Mouse (Mus musculus) limb, embryonic 13.5 days (tissue): ENCODE measurements around the gene Sh3glb1. TPM values are rescaled to one million over a fixed set of nuclear protein-coding genes. Genes with fewer than 3 reads are reported as not detected.

Source experiments
- ATAC-seq: fragments of 200-750 bp; cut with Nextera tagmentation; 2 replicates; pipeline ENCODE4 v1.8.0; 2017; ENCODE audit warnings: low read depth, moderate number of reproducible peaks, moderate TSS enrichment; ENCODE audit not compliant: low FRiP score
- H3K27ac ChIP-seq: fragments of 300-500 bp; sonication (generic); 2 replicates; pipeline ENCODE4 v1.5.1; 2015; ENCODE audit warnings: inconsistent platforms, mild to moderate bottlenecking, moderate library complexity
- H3K27me3 ChIP-seq: fragments of 300-500 bp; sonication (generic); 2 replicates; pipeline ENCODE4 v1.6.1; 2015; ENCODE audit warnings: mild to moderate bottlenecking, inconsistent platforms
- H3K36me3 ChIP-seq: fragments of 300-500 bp; sonication (generic); 2 replicates; pipeline ENCODE4 v1.6.1; 2015; ENCODE audit warnings: inconsistent platforms, mild to moderate bottlenecking, moderate library complexity
- H3K4me1 ChIP-seq: fragments of 300-500 bp; sonication (generic); 2 replicates; pipeline ENCODE4 v1.6.1; 2015; ENCODE audit warnings: inconsistent platforms
- H3K4me2 ChIP-seq: fragments of 300-500 bp; sonication (generic); replicated peaks from 2 replicates; pipeline ENCODE4 v1.6.1; 2015; ENCODE audit warnings: inconsistent platforms, mild to moderate bottlenecking, moderate library complexity
- H3K4me3 ChIP-seq: fragments of 300-500 bp; sonication (generic); 2 replicates; pipeline ENCODE4 v1.5.1; 2015; ENCODE audit warnings: moderate library complexity, mild to moderate bottlenecking, inconsistent platforms
- H3K9ac ChIP-seq: fragments of 300-500 bp; sonication (generic); 2 replicates; pipeline ENCODE4 v1.6.1; 2015; ENCODE audit warnings: mild to moderate bottlenecking, inconsistent platforms
- H3K9me3 ChIP-seq: fragments of 300-500 bp; sonication (generic); 2 replicates; pipeline ENCODE4 v1.6.1; 2016; ENCODE audit warnings: inconsistent platforms
- WGBS: fragments of 180-500 bp; shearing (Covaris S2); methylation state at CpG from one replicate; pipeline ENCODE4 v1.1.7; 2015; 5-methylcytosine and 5-hydroxymethylcytosine counted together
- polyA plus RNA-seq: library from polyadenylated mRNA; unstranded; fragments of >200 nt; fragmentation: Nextera tagmentation; extraction: Ambion mirVana; gene quantifications from 2 replicates; pipeline ENCODE4 v1.2.1, GENCODE M21; 2015

Sh3glb1 gene
- polyA plus RNA-seq, 1 experiment from 2014 or later: 126 TPM

GRCm38 (mm10) chr3:144664363-144665299, 55.5 kb downstream of the Sh3glb1 start:
- 35% methylated on average over 22 of the region's 22 CpGs for WGBS
- Histone ChIP-seq H3K36me3 (no peaks in the 10 kb centered on the region), H3K9me3 (no peaks in the 10 kb centered on the region), H3K4me1 (0 out of 2 replicates have a peak, but pooled peaks cover 4% of the 10 kb centered on the region), H3K9ac (no peak overlapping the region), H3K4me3 (no peak overlapping the region), H3K27ac (no peak overlapping the region), H3K27me3 (no peaks in the 10 kb centered on the region), H3K4me2 (peak overlapping the region; percentile 31; the same call in 1 of the 2 replicates)
- ATAC-seq: peak; percentile 54

GRCm38 (mm10) chr3:144663415-144664093, 56.6 kb downstream of the Sh3glb1 start:
- Histone ChIP-seq H3K4me1 (0 out of 2 replicates have a peak, but pooled peaks cover 4% of the 10 kb centered on the region), H3K27me3 (no peaks in the 10 kb centered on the region), H3K9me3 (no peaks in the 10 kb centered on the region), H3K36me3 (no peaks in the 10 kb centered on the region), H3K9ac (no peak overlapping the region), H3K27ac (no peak overlapping the region), H3K4me3 (no peak overlapping the region), H3K4me2 (no peak overlapping the region)
- ATAC-seq: no peak
- WGBS: 84% methylated on average over 7 of the region's 7 CpGs

GRCm38 (mm10) chr3:144662215-144662852, 57.8 kb downstream of the Sh3glb1 start:
- Histone ChIP-seq H3K36me3 (no peaks in the 10 kb centered on the region), H3K4me2 (no peak overlapping the region), H3K9me3 (no peaks in the 10 kb centered on the region), H3K4me3 (no peak overlapping the region), H3K4me1 (0 out of 2 replicates have a peak, but pooled peaks cover 4% of the 10 kb centered on the region), H3K27ac (no peak overlapping the region), H3K9ac (no peak overlapping the region), H3K27me3 (no peaks in the 10 kb centered on the region)
- ATAC-seq: no peak
- WGBS: 73% methylated on average over 8 of the region's 8 CpGs

GRCm38 (mm10) chr3:144661439-144661838, 58.7 kb downstream of the Sh3glb1 start:
- 92% methylated on average over 3 of the region's 3 CpGs for WGBS
- no peak for ATAC-seq
- Histone ChIP-seq H3K36me3 (no peaks in the 10 kb centered on the region), H3K4me2 (no peak overlapping the region), H3K27ac (no peak overlapping the region), H3K4me3 (no peak overlapping the region), H3K9me3 (no peaks in the 10 kb centered on the region), H3K4me1 (0 out of 2 replicates have a peak, but pooled peaks cover 4% of the 10 kb centered on the region), H3K27me3 (no peaks in the 10 kb centered on the region), H3K9ac (no peak overlapping the region)

- peaks cover 6% of the 10 kb centered on the region for H3K9me3 ChIP-seq
- H3K9ac ChIP-seq: no peak overlapping the region
- no peak overlapping the region for H3K4me3 ChIP-seq
- H3K27me3 ChIP-seq: no peaks in the 10 kb centered on the region
- peaks cover 14% of the 10 kb centered on the region for H3K4me1 ChIP-seq
- 42% methylated on average over 5 of the region's 5 CpGs for WGBS
- H3K4me2 ChIP-seq: no peak overlapping the region
- no peak for ATAC-seq
- no peak overlapping the region for H3K27ac ChIP-seq
- H3K36me3 ChIP-seq: no peaks in the 10 kb centered on the region
Measured at GRCm38 (mm10) chr3:144644202-144644601, 75.9 kb downstream of the Sh3glb1 start.

GRCm38 (mm10) chr3:144643301-144643871, 76.7 kb downstream of the Sh3glb1 start:
- 2% methylated on average over 2 of the region's 2 CpGs for WGBS
- no peaks in the 10 kb centered on the region for H3K27me3 ChIP-seq

GRCm38 (mm10) chr3:144642141-144642540, 78.0 kb downstream of the Sh3glb1 start:
- peaks cover 6% of the 10 kb centered on the region for H3K9me3 ChIP-seq
- WGBS: 92% methylated on average over 4 of the region's 4 CpGs
- no peak for ATAC-seq

More at GRCm38 (mm10) chr3:144643301-144643871, 76.7 kb downstream of the Sh3glb1 start:
- H3K36me3 ChIP-seq: no peaks in the 10 kb centered on the region
- peaks cover 6% of the 10 kb centered on the region for H3K9me3 ChIP-seq
- peak overlapping the region; percentile 67; the same call in 1 of the 2 replicates for H3K27ac ChIP-seq
- no peak overlapping the region for H3K4me2 ChIP-seq
- H3K4me1 ChIP-seq: peaks cover 14% of the 10 kb centered on the region
- ATAC-seq: peak; percentile 94
- H3K4me3 ChIP-seq: no peak overlapping the region
- no peak overlapping the region for H3K9ac ChIP-seq

GRCm38 (mm10) chr3:144640033-144640432, 80.1 kb downstream of the Sh3glb1 start:
- Histone ChIP-seq H3K9me3 (no peaks in the 10 kb centered on the region; the same call in 1 of the 2 replicates), H3K4me3 (no peak overlapping the region), H3K9ac (no peak overlapping the region), H3K27me3 (no peaks in the 10 kb centered on the region), H3K4me1 (peaks cover 14% of the 10 kb centered on the region), H3K4me2 (no peak overlapping the region), H3K36me3 (no peaks in the 10 kb centered on the region), H3K27ac (no peak overlapping the region)
- no peak for ATAC-seq

More at GRCm38 (mm10) chr3:144642141-144642540, 78.0 kb downstream of the Sh3glb1 start:
- Histone ChIP-seq H3K27me3 (no peaks in the 10 kb centered on the region), H3K4me3 (no peak overlapping the region), H3K9ac (no peak overlapping the region), H3K36me3 (no peaks in the 10 kb centered on the region), H3K27ac (no peak overlapping the region), H3K4me1 (peaks cover 14% of the 10 kb centered on the region), H3K4me2 (no peak overlapping the region)

GRCm38 (mm10) chr3:144639387-144639786, 80.7 kb downstream of the Sh3glb1 start:
- no peak overlapping the region for H3K4me2 ChIP-seq

GRCm38 (mm10) chr3:144638110-144638509, 82.0 kb downstream of the Sh3glb1 start:
- Histone ChIP-seq H3K4me3 (no peak overlapping the region), H3K27me3 (no peaks in the 10 kb centered on the region), H3K4me1 (peaks cover 3% of the 10 kb centered on the region), H3K36me3 (no peaks in the 10 kb centered on the region), H3K9me3 (no peaks in the 10 kb centered on the region; the same call in 1 of the 2 replicates), H3K27ac (no peak overlapping the region), H3K9ac (no peak overlapping the region), H3K4me2 (no peak overlapping the region)
- 79% methylated on average over 4 of the region's 4 CpGs for WGBS
- ATAC-seq: no peak

More at GRCm38 (mm10) chr3:144639387-144639786, 80.7 kb downstream of the Sh3glb1 start:
- Histone ChIP-seq H3K36me3 (no peaks in the 10 kb centered on the region), H3K27me3 (no peaks in the 10 kb centered on the region), H3K27ac (no peak overlapping the region), H3K9me3 (no peaks in the 10 kb centered on the region; the same call in 1 of the 2 replicates), H3K4me1 (peaks cover 14% of the 10 kb centered on the region), H3K9ac (no peak overlapping the region), H3K4me3 (no peak overlapping the region)
- WGBS: 60% methylated on average over 3 of the region's 3 CpGs
- no peak for ATAC-seq

GRCm38 (mm10) chr3:144635236-144635635, 84.9 kb downstream of the Sh3glb1 start:
- Histone ChIP-seq H3K27ac (no peak overlapping the region), H3K4me2 (no peak overlapping the region), H3K27me3 (no peaks in the 10 kb centered on the region), H3K9ac (no peak overlapping the region), H3K36me3 (no peaks in the 10 kb centered on the region), H3K4me1 (no peaks in the 10 kb centered on the region), H3K9me3 (no peaks in the 10 kb centered on the region), H3K4me3 (no peak overlapping the region)
- 84% methylated on average over 5 of the region's 5 CpGs for WGBS
- ATAC-seq: no peak
